Mouse (Mus musculus) MEL (cell line): Measurements from ENCODE around the gene 1700001P01Rik. TPM values are rescaled to one million over a fixed set of nuclear protein-coding genes. Genes with fewer than 3 reads are reported as not detected.

ENCODE experiments used
- DNase-seq: peaks from one replicate; pipeline ENCODE4 v3.0.0; 2011; ENCODE audit warnings: low read depth, low spot score
- H3K27ac ChIP-seq: 2 replicates; pipeline ENCODE4 v1.5.1; 2012; ENCODE audit warnings: low read depth, mild to moderate bottlenecking, control low read depth, low read length, moderate library complexity; ENCODE audit not compliant: control insufficient read depth
- H3K27me3 ChIP-seq, 2 experiments: fragments of 150-350 bp in 1 of 2; sonication (generic) in 1 of 2; 2 replicates each; pipeline ENCODE4 v1.6.1; 2012; ENCODE audit warnings: low read length in 2 of 2, mild to moderate bottlenecking in 2 of 2, improper control_type of control experiment in 1 of 2, moderate library complexity in 1 of 2; ENCODE audit not compliant: insufficient read depth in 2 of 2, control insufficient read depth in 1 of 2
- H3K36me3 ChIP-seq, 2 experiments: 2 replicates each; pipeline ENCODE4 v1.6.1; 2012 to 2014; ENCODE audit warnings: low read length in 2 of 2, improper control_type of control experiment in 1 of 2, inconsistent platforms in 1 of 2, mild to moderate bottlenecking in 1 of 2; ENCODE audit not compliant: insufficient read depth in 2 of 2, control insufficient read depth in 1 of 2
- H3K4me1 ChIP-seq, 2 experiments: fragments of 150-350 bp in 1 of 2; sonication (generic) in 1 of 2; 2 replicates each; pipeline ENCODE4 v1.6.1; 2012; ENCODE audit warnings: low read length in 2 of 2, improper control_type of control experiment in 1 of 2, mild to moderate bottlenecking in 1 of 2; ENCODE audit not compliant: insufficient read depth in 2 of 2, control insufficient read depth in 1 of 2
- H3K4me3 ChIP-seq, 2 experiments: fragments of 150-350 bp in 1 of 2; sonication (generic) in 1 of 2; 2 replicates each; pipeline ENCODE4 v1.5.1; 2012; ENCODE audit warnings: low read depth in 2 of 2, low read length in 2 of 2, mild to moderate bottlenecking in 2 of 2, moderate library complexity in 2 of 2, control low read depth in 1 of 2, improper control_type of control experiment in 1 of 2; ENCODE audit not compliant: control insufficient read depth in 1 of 2, insufficient read depth in 1 of 2
- H3K79me2 ChIP-seq: 2 replicates; pipeline ENCODE4 v1.6.1; 2012; ENCODE audit warnings: mild to moderate bottlenecking, low read length, moderate library complexity; ENCODE audit not compliant: control insufficient read depth, poor library complexity, insufficient read depth
- H3K9ac ChIP-seq: 2 replicates; pipeline ENCODE4 v1.6.1; 2012; ENCODE audit warnings: low read depth, mild to moderate bottlenecking, control low read depth, low read length, moderate library complexity; ENCODE audit not compliant: control insufficient read depth, poor library complexity, severe bottlenecking
- H3K9me3 ChIP-seq: fragments of 150-350 bp; sonication (generic); replicated peaks from 2 replicates; pipeline ENCODE4 v1.6.1; 2012; ENCODE audit warnings: mild to moderate bottlenecking, low read length, improper control_type of control experiment, moderate library complexity; ENCODE audit not compliant: insufficient read depth
- BHLHE40 ChIP-seq: IDR thresholded peaks from 2 replicates; pipeline ENCODE4 v1.6.1; 2012; ENCODE audit warnings: low read depth, mild to moderate bottlenecking, inconsistent platforms, low read length, improper control_type of control experiment, borderline replicate concordance
- CHD1 ChIP-seq: IDR thresholded peaks from 2 replicates; pipeline ENCODE4 v1.6.1; 2012; ENCODE audit warnings: low read depth, mild to moderate bottlenecking, inconsistent platforms, low read length, improper control_type of control experiment
- CHD2 ChIP-seq: IDR thresholded peaks from 2 replicates; pipeline ENCODE4 v1.6.1; 2011; ENCODE audit warnings: low read length, improper control_type of control experiment
- CTCF ChIP-seq, 3 experiments: IDR thresholded peaks in 2 of 3; conservative IDR thresholded peaks in 1 of 3; 2 replicates each; pipeline ENCODE4 v1.5.1; 2011 to 2012; ENCODE audit warnings: low read length in 3 of 3, low read depth in 2 of 3, mild to moderate bottlenecking in 2 of 3, improper control_type of control experiment in 1 of 3, inconsistent platforms in 1 of 3, mixed read lengths in 1 of 3, moderate library complexity in 1 of 3; ENCODE audit not compliant: control insufficient read depth in 1 of 3, insufficient read depth in 1 of 3, poor library complexity in 1 of 3, severe bottlenecking in 1 of 3
- E2F4 ChIP-seq: IDR thresholded peaks from 2 replicates; pipeline ENCODE4 v1.6.1; 2011; ENCODE audit warnings: low read depth, low read length, improper control_type of control experiment, borderline replicate concordance
- ELF1 ChIP-seq: IDR thresholded peaks from 2 replicates; pipeline ENCODE4 v1.6.1; 2014; ENCODE audit warnings: low read depth, mild to moderate bottlenecking, inconsistent platforms, low read length, improper control_type of control experiment, moderate library complexity
- EP300 ChIP-seq, 2 experiments: IDR thresholded peaks; 2 replicates each; pipeline ENCODE4 v1.6.1; 2011; ENCODE audit warnings: improper control_type of control experiment in 2 of 2, low read length in 2 of 2, low read depth in 1 of 2, mild to moderate bottlenecking in 1 of 2
- ETS1 ChIP-seq: IDR thresholded peaks from 2 replicates; pipeline ENCODE4 v1.6.1; 2012; ENCODE audit warnings: low read depth, mild to moderate bottlenecking, inconsistent platforms, low read length, improper control_type of control experiment, moderate library complexity
- GATA1 ChIP-seq: IDR thresholded peaks from 2 replicates; pipeline ENCODE4 v1.6.1; 2011; ENCODE audit warnings: low read depth, low read length, improper control_type of control experiment
- HCFC1 ChIP-seq: IDR thresholded peaks from 2 replicates; pipeline ENCODE4 v1.6.1; 2012; ENCODE audit warnings: low read depth, mild to moderate bottlenecking, inconsistent platforms, low read length, improper control_type of control experiment, moderate library complexity
- JUND ChIP-seq: IDR thresholded peaks from 2 replicates; pipeline ENCODE4 v1.6.1; 2011; ENCODE audit warnings: low read depth, mild to moderate bottlenecking, improper control_type of control experiment, low read length
- KAT2A ChIP-seq: conservative IDR thresholded peaks from 2 replicates; pipeline ENCODE4 v1.6.1; 2012; ENCODE audit warnings: low read depth, low read length, improper control_type of control experiment, inconsistent platforms
- MAFK ChIP-seq: IDR thresholded peaks from 2 replicates; pipeline ENCODE4 v1.6.1; 2011; ENCODE audit warnings: low read depth, mild to moderate bottlenecking, low read length, improper control_type of control experiment, borderline replicate concordance
- MAX ChIP-seq: IDR thresholded peaks from 2 replicates; pipeline ENCODE4 v1.6.1; 2011; ENCODE audit warnings: low read length, improper control_type of control experiment
- MAZ ChIP-seq: IDR thresholded peaks from 2 replicates; pipeline ENCODE4 v1.6.1; 2012; ENCODE audit warnings: low read depth, mild to moderate bottlenecking, inconsistent platforms, low read length, improper control_type of control experiment
- MEF2A ChIP-seq: IDR thresholded peaks from 2 replicates; pipeline ENCODE4 v1.6.1; 2014; ENCODE audit warnings: low read depth, mild to moderate bottlenecking, inconsistent platforms, low read length, improper control_type of control experiment; ENCODE audit not compliant: poor library complexity, insufficient replicate concordance, severe bottlenecking; ENCODE audit errors: extremely low read depth
- MYB ChIP-seq: IDR thresholded peaks from 2 replicates; pipeline ENCODE4 v1.6.1; 2011; ENCODE audit warnings: mild to moderate bottlenecking, low read depth, low read length, improper control_type of control experiment
- NELFE ChIP-seq: IDR thresholded peaks from 2 replicates; pipeline ENCODE4 v1.6.1; 2011; ENCODE audit warnings: low read depth, low read length, improper control_type of control experiment
- NRF1 ChIP-seq: IDR thresholded peaks from 2 replicates; pipeline ENCODE4 v1.6.1; 2014; ENCODE audit warnings: low read depth, mild to moderate bottlenecking, inconsistent platforms, low read length, improper control_type of control experiment, moderate library complexity; ENCODE audit not compliant: poor library complexity, insufficient read depth, severe bottlenecking
- POLR2A ChIP-seq, 2 experiments: IDR thresholded peaks; 2 replicates each; pipeline ENCODE4 v1.6.1; 2011 to 2012; ENCODE audit warnings: low read length in 2 of 2, mild to moderate bottlenecking in 2 of 2, control low read depth in 1 of 2, improper control_type of control experiment in 1 of 2, low read depth in 1 of 2, moderate library complexity in 1 of 2; ENCODE audit not compliant: control insufficient read depth in 1 of 2, insufficient read depth in 1 of 2, poor library complexity in 1 of 2
- RAD21 ChIP-seq: IDR thresholded peaks from 2 replicates; pipeline ENCODE4 v1.6.1; 2011; ENCODE audit warnings: mild to moderate bottlenecking, low read depth, low read length, improper control_type of control experiment
- SIN3A ChIP-seq: IDR thresholded peaks from 2 replicates; pipeline ENCODE4 v1.6.1; 2012; ENCODE audit warnings: low read length, improper control_type of control experiment, inconsistent platforms
- SMC3 ChIP-seq: IDR thresholded peaks from 2 replicates; pipeline ENCODE4 v1.6.1; 2011; ENCODE audit warnings: low read depth, low read length, improper control_type of control experiment
- TAL1 ChIP-seq: IDR thresholded peaks from 2 replicates; pipeline ENCODE4 v1.6.1; 2012; ENCODE audit warnings: mild to moderate bottlenecking, inconsistent platforms, low read length, moderate library complexity, mixed read lengths
- TBP ChIP-seq: IDR thresholded peaks from 2 replicates; pipeline ENCODE4 v1.8.0; 2011; ENCODE audit warnings: low read depth, low read length, improper control_type of control experiment
- USF1 ChIP-seq: IDR thresholded peaks from 2 replicates; pipeline ENCODE4 v1.6.1; 2014; ENCODE audit warnings: low read depth, mild to moderate bottlenecking, inconsistent platforms, low read length, improper control_type of control experiment, moderate library complexity
- ZC3H11A ChIP-seq: IDR thresholded peaks from 2 replicates; pipeline ENCODE4 v1.6.1; 2012; ENCODE audit warnings: low read depth, mild to moderate bottlenecking, inconsistent platforms, low read length, improper control_type of control experiment
- ZKSCAN1 ChIP-seq: IDR thresholded peaks from 2 replicates; pipeline ENCODE4 v1.6.1; 2012; ENCODE audit warnings: low read depth, mild to moderate bottlenecking, inconsistent platforms, low read length, improper control_type of control experiment, moderate library complexity
- ZMIZ1 ChIP-seq: IDR thresholded peaks from 2 replicates; pipeline ENCODE4 v1.6.1; 2012; ENCODE audit warnings: low read depth, mild to moderate bottlenecking, inconsistent platforms, low read length, improper control_type of control experiment, moderate library complexity
- ZNF384 ChIP-seq: IDR thresholded peaks from 2 replicates; pipeline ENCODE4 v1.6.1; 2012; ENCODE audit warnings: low read depth, mild to moderate bottlenecking, inconsistent platforms, low read length, improper control_type of control experiment
- polyA plus RNA-seq, 2 experiments: library from polyadenylated mRNA; stranded (reverse) in 1 of 2; unstranded in 1 of 2; fragments of >175 nt in 1 of 2; fragments of >200 nt in 1 of 2; gene quantifications; 2 replicates each; pipeline versions ENCODE4 v1.2.1 to v1.2.4; 2012; ENCODE audit warnings: low replicate concordance in 2 of 2, low read depth in 1 of 2; ENCODE audit not compliant: insufficient read length in 2 of 2, insufficient read depth in 1 of 2, missing spikeins in 1 of 2
- total RNA-seq: library from RNA; depleted of rRNA; stranded (reverse); fragments of 300-350 nt; gene quantifications from 2 replicates; pipeline ENCODE4 v1.2.3, GENCODE M21; 2012

1700001P01Rik gene
- total and polyA plus RNA-seq, 3 experiments, result 0.43 to 0.69 TPM; not detected in 1

DNA sequence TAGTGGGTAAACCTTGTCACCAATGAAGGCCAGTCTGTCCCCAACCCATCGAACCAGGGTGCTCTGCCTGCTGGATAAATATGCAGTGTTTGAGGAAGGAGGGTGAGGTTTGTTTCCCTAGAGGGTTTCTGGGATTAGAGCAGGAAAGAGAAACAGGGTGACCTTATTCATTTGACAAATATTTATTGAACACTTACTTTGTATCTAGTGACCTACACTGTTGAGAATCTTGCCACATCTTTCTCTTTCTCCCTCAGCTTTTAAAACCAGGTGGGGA is 26.4 kb upstream of the 1700001P01Rik start:
- Histone ChIP-seq H3K4me3 (no peak overlapping the region), H3K4me1 (peaks cover 2 to 18% of the 10 kb centered on the region in 2 experiments; a peak in 3 of 4 replicates), H3K79me2 (peaks cover 13% of the 10 kb centered on the region; the same call in 1 of the 2 replicates), H3K36me3 (peaks cover 0 to 12% of the 10 kb centered on the region in 2 experiments; a peak in 2 of 4 replicates), H3K9ac (no peak overlapping the region), H3K9me3 (no peaks in the 10 kb centered on the region), H3K27ac (no peak overlapping the region), H3K27me3 (no peaks in the 10 kb centered on the region)
- no peak for TF ChIP-seq EP300 (IDR thresholded peaks at IDR 0.05; ENCODE audit: low read depth in 1 of 2, low read length in 2 of 2)
- no peak for TF ChIP-seq GATA1
- TF ChIP-seq E2F4, result no peak
- no peak for TF ChIP-seq NRF1
- TF ChIP-seq CHD1, result no peak
- TF ChIP-seq MAZ, result no peak
- no peak for TF ChIP-seq CTCF (IDR thresholded peaks at IDR 0.05 in 2 of 3, conservative IDR thresholded peaks at IDR 0.05 in 1 of 3; ENCODE audit: control insufficient read depth in 1 of 3, insufficient read depth in 1 of 3, low read depth in 2 of 3, low read length in 3 of 3, poor library complexity in 1 of 3, severe bottlenecking in 1 of 3)
- no peak for DNase-seq

DNA sequence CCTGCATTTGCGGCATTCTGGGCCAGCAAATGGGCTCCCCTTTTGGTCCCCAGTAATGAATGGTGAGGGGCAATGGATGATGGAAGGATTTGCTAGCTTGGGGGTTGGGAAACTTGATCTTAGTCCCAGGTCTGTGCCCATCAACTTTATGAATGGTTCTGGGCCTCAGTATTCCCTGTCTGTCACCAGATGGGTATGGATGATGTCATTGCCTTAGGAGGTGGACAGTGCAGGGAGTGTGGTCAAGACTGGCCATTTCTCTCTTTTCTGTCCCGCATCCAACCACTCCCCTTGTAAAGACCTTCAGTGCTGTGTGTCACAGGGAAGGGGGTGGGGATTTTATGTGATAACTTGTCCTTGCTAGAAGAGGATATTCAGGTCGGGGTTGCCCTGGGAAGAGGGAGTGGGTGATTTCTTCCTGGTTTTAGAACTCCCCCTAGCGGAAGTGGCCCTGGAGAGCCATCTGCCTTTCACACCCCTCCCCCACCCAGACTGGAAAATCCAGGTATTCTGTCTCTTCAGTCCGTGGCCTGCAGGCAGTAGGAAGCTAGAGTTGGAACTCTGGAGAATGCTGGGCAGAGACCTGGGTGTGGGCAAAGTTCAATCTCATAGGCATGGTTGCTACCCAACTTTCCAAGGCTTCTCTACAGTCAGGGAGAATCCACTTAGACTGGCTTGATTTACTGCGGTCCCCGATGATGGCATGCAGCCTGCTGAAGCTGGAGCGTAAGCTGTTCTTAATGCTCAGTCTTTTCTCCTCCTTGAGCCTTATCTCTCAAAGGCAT is 25.9 kb upstream of the 1700001P01Rik start:
- Histone ChIP-seq H3K27me3 (no peaks in the 10 kb centered on the region), H3K9me3 (no peaks in the 10 kb centered on the region), H3K36me3 (peaks cover 0 to 12% of the 10 kb centered on the region in 2 experiments; a peak in 2 of 4 replicates), H3K9ac (peak overlapping the region; percentile 82), H3K4me1 (peaks cover 2 to 18% of the 10 kb centered on the region in 2 experiments; a peak in 3 of 4 replicates), H3K79me2 (peaks cover 13% of the 10 kb centered on the region; the same call in 1 of the 2 replicates), H3K4me3 (peak overlapping the region; percentile 86 to 93), H3K27ac (no peak overlapping the region)
- peak; percentile 49 for DNase-seq
- TF ChIP-seq MEF2A (no peak), SMC3 (no peak), NRF1 (no peak), ZMIZ1 (no peak), ZNF384 (no peak), ETS1 (no peak), MAX (no peak), HCFC1 (no peak), E2F4 (no peak), ZKSCAN1 (no peak), ZC3H11A (no peak), JUND (no peak), CHD1 (no peak), TBP (peak; percentile 35; the same call in 1 of the 2 replicates), SIN3A (no peak), RAD21 (peak; percentile 20), TAL1 (no peak), USF1 (no peak), NELFE (no peak), GATA1 (no peak), BHLHE40 (peak; percentile 27; the same call in 1 of the 2 replicates), POLR2A (IDR thresholded peaks at IDR 0.05; ENCODE audit: control insufficient read depth in 1 of 2, insufficient read depth in 1 of 2, low read depth in 1 of 2, low read length in 2 of 2, poor library complexity in 1 of 2) (no peak), CTCF (IDR thresholded peaks at IDR 0.05 in 2 of 3, conservative IDR thresholded peaks at IDR 0.05 in 1 of 3; ENCODE audit: control insufficient read depth in 1 of 3, insufficient read depth in 1 of 3, low read depth in 2 of 3, low read length in 3 of 3, poor library complexity in 1 of 3, severe bottlenecking in 1 of 3) (peak in 2 of 3 experiments; percentile 55 to 65; a peak in 5 of 6 replicates), KAT2A (no peak), CHD2 (0 out of 2 replicates have a peak, but pooled peaks have one; percentile 34), MYB (no peak), MAZ (no peak), MAFK (no peak), ELF1 (peak; percentile 81)
